ENCODE assay signal across 9 mouse cellular contexts in genomic region chr8:120505619-120506310, GRCm38 (mm10).
DNase-seq lines count a peak whose midpoint lies in the region; ATAC-seq and TF ChIP-seq lines count a peak whose summit lies in the region.
"Had no signal": no experiment of that assay in that cellular context is flagged by ENCODE, and none has a peak within 500 bp of the region (broad histone marks: within the 10 kb centered on the region; RNA-seq: fewer than 3 reads in every experiment).

No protein-coding gene starts in this region.

- WGBS in thymus, adult 2 months, result 23% methylated on average over 23 of the region's 23 CpGs
- WGBS in limb, embryonic 11.5 days, result 9% methylated on average over 23 of the region's 23 CpGs
- 39% methylated on average over 23 of the region's 23 CpGs for WGBS in stomach, embryonic 15.5 days

- peak overlapping the region; percentile 71 for H3K27ac ChIP-seq in thymus, adult 2 months (ENCODE audit: control insufficient read depth, insufficient read depth, low read length)
- no peak overlapping the region; the same call in 1 of the 2 replicates for H3K27ac ChIP-seq in limb, embryonic 11.5 days (replicated peaks; ENCODE audit: low read depth, low read length)
- H3K27ac ChIP-seq in stomach, embryonic 15.5 days, result no peak overlapping the region

- peak overlapping the region; percentile 30 for H3K4me3 ChIP-seq in thymus, adult 2 months (ENCODE audit: control insufficient read depth, insufficient read depth, low read length)
- no peak overlapping the region for H3K4me3 ChIP-seq in limb, embryonic 11.5 days (ENCODE audit: low read depth, low read length)
- H3K4me3 ChIP-seq in stomach, embryonic 15.5 days (replicated peaks), result no peak overlapping the region

- H3K9me3 ChIP-seq in limb, embryonic 11.5 days (ENCODE audit: control insufficient read depth, low read length), result no peaks in the 10 kb centered on the region
- H3K9me3 ChIP-seq in stomach, embryonic 15.5 days, result no peaks in the 10 kb centered on the region

- H3K4me2 ChIP-seq in limb, embryonic 11.5 days (ENCODE audit: low read depth, severe bottlenecking), result peak overlapping the region; percentile 48; the same call in 1 of the 2 replicates
- peak overlapping the region; percentile 38 for H3K4me2 ChIP-seq in stomach, embryonic 15.5 days

- ATAC-seq in limb, embryonic 11.5 days (ENCODE audit: insufficient number of reproducible peaks, low FRiP score, low TSS enrichment, low read depth), result no peak
- no peak for ATAC-seq in stomach, embryonic 15.5 days (ENCODE audit: insufficient read depth, low FRiP score, low read depth)
- ATAC-seq in megakaryocyte-erythroid progenitor cell, adult 5-6 weeks (replicated peaks; ENCODE audit: low FRiP score, low TSS enrichment, poor library complexity, severe bottlenecking), result no peak
- ATAC-seq: inflammation-experienced regulatory T-cells, adult 6 months had no signal

- peaks cover 89% of the 10 kb centered on the region for H3K4me1 ChIP-seq in thymus, adult 2 months (replicated peaks; ENCODE audit: control insufficient read depth, insufficient read depth, low read length)
- peaks cover 76% of the 10 kb centered on the region for H3K4me1 ChIP-seq in limb, embryonic 11.5 days (ENCODE audit: control insufficient read depth, insufficient read depth, low read length)
- H3K4me1 ChIP-seq in stomach, embryonic 15.5 days, result peaks cover 85% of the 10 kb centered on the region

- peak; percentile 34; the same call in 1 of the 2 replicates for TF ChIP-seq CTCF in thymus, adult 2 months (IDR thresholded peaks at IDR 0.05; ENCODE audit: borderline replicate concordance, control insufficient read depth, extremely low read depth, insufficient read depth, low read length, poor library complexity)

- no peaks in the 10 kb centered on the region for H3K27me3 ChIP-seq in thymus, adult 2 months (ENCODE audit: control insufficient read depth, insufficient read depth, low read length)
- no peaks in the 10 kb centered on the region for H3K27me3 ChIP-seq in limb, embryonic 11.5 days (ENCODE audit: control insufficient read depth, insufficient read depth, low read length)
- H3K27me3 ChIP-seq in stomach, embryonic 15.5 days (replicated peaks), result no peaks in the 10 kb centered on the region

- H3K36me3 ChIP-seq in thymus, adult 2 months (ENCODE audit: control insufficient read depth, insufficient read depth, low read length), result no peaks in the 10 kb centered on the region
- no peaks in the 10 kb centered on the region for H3K36me3 ChIP-seq in limb, embryonic 11.5 days (ENCODE audit: control insufficient read depth, insufficient read depth, low read length)
- H3K36me3 ChIP-seq in stomach, embryonic 15.5 days, result no peaks in the 10 kb centered on the region

- no peak for TF ChIP-seq POLR2A in thymus, adult 2 months (IDR thresholded peaks at IDR 0.05; ENCODE audit: control insufficient read depth, extremely low read depth, insufficient read depth, low read length, poor library complexity)

- peak; percentile 60 to 62 for DNase-seq in cerebellum, adult 18-20 months
- DNase-seq in cerebellum, adult 8-10 months, result no peak
- no peak for DNase-seq in thymus, adult 2 months
- no peak for DNase-seq in thymus, postnatal 14 days
- DNase-seq in limb, embryonic 11.5 days (ENCODE audit: low spot score), result no peak
- no peak for DNase-seq in embryo, embryonic 10 days (ENCODE audit: low spot score)

- peak overlapping the region; percentile 12; the same call in 1 of the 2 replicates for H3K9ac ChIP-seq in limb, embryonic 11.5 days (ENCODE audit: low read length)
- H3K9ac ChIP-seq in stomach, embryonic 15.5 days, result no peak overlapping the region

Comparison
In these comparisons a context has a peak if more than half of its experiments do, and no peak if none do; other contexts are left out.
1. DNase-seq: peak in cerebellum, adult 18-20 months (2 of 2); none in cerebellum, adult 8-10 months (single experiment), thymus, adult 2 months (single experiment), thymus, postnatal 14 days (single experiment), limb, embryonic 11.5 days (single experiment) and embryo, embryonic 10 days (single experiment).